Mouse (Mus musculus) cerebellum, adult 2 months (tissue): ENCODE measurements around the gene Gm49355.

ENCODE experiments used
- CTCF ChIP-seq: fragments of 200-500 bp; IDR thresholded peaks from 2 replicates; pipeline ENCODE4 v1.5.1; 2011; ENCODE audit warnings: low read depth, mild to moderate bottlenecking, control low read depth, low read length, moderate library complexity, borderline replicate concordance; ENCODE audit not compliant: insufficient read depth
- POLR2A ChIP-seq: fragments of 200-500 bp; IDR thresholded peaks from 2 replicates; pipeline ENCODE4 v1.6.1; 2011; ENCODE audit warnings: low read length, control low read depth, borderline replicate concordance; ENCODE audit not compliant: insufficient read depth

GRCm38 (mm10) chr14:12346865-12347600, 63.3 kb downstream of the Gm49355 start:
- TF ChIP-seq CTCF (no peak), POLR2A (no peak)
